Mouse (Mus musculus): ENCODE data around the gene Themis3.

GRCm38 (mm10) chr17:66610032-66610431 is 15.6 kb upstream of the Themis3 start:
- TF ChIP-seq POLR2AphosphoS5 (IDR thresholded peaks at IDR 0.05; ENCODE audit: insufficient replicate concordance, low read depth, low read length) (no peak), CTCF (IDR thresholded peaks at IDR 0.05; ENCODE audit: low read depth, low read length) (no peak)

Measured in G1E (cell line).